Mouse (Mus musculus) gastrocnemius, postnatal 25 days (tissue): ENCODE measurements around the gene Tspoap1. TPM values are rescaled to one million over a fixed set of nuclear protein-coding genes. Genes with fewer than 3 reads are reported as not detected.

Experiments
- DNase-seq: peaks from one replicate; pipeline ENCODE4 v3.0.0; 2022
- total RNA-seq, 2 experiments: library from RNA; stranded (reverse); gene quantifications; 1 replicate in 1 of 2; 2 replicates in 1 of 2; pipeline ENCODE4 v1.2.3; 2021

Gene Tspoap1
- total RNA-seq, 2 experiments from 2014 or later, result 0.08 TPM; not detected in 1

DNA sequence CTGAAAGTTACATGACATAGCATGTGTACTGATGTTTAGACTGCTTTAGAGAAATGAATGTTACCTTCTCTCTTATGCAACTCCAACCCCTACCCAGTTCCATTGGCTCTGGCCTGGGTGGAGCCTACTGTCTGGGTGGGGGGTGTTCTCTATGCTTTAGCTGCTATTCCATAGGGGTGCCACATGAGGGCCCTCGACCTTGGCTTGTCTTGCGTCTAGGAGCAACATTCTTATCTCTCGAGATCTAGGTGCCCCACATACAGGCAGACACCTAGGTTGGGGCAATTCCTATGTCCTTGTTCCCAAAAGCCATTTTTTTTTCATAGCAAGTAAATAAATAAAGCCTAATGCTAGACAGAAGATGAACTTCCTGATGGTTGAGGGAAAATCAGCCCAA lies 734 bp upstream of the Tspoap1 start:
- no peak for DNase-seq

DNA sequence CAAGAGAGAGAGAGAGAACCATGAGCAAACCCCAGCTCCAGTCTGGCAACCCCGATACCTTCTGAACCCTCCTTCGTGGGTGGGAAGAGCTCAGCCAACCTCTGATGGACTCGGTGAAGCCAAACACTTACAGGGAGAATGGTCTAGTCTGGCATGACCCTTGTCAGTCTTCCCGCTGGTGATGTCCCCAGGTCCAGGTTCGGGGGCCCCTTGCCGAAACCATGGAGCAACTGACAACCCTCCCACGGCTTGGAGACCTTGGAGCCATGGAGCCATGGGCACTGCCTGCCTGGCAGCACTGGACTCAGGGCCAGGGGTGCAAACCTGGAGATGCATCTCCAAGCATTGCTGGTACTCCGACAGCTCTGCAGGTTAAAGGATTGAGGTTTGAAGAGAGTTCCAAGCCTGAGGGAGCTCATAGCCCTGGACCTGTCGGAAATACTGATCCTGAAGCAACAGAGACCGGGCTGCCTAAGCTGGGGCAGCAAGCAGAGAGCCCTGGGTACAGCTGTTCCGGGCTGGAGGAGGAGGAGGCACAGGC lies 910 bp downstream of the Tspoap1 start:
- no peak for DNase-seq

DNA sequence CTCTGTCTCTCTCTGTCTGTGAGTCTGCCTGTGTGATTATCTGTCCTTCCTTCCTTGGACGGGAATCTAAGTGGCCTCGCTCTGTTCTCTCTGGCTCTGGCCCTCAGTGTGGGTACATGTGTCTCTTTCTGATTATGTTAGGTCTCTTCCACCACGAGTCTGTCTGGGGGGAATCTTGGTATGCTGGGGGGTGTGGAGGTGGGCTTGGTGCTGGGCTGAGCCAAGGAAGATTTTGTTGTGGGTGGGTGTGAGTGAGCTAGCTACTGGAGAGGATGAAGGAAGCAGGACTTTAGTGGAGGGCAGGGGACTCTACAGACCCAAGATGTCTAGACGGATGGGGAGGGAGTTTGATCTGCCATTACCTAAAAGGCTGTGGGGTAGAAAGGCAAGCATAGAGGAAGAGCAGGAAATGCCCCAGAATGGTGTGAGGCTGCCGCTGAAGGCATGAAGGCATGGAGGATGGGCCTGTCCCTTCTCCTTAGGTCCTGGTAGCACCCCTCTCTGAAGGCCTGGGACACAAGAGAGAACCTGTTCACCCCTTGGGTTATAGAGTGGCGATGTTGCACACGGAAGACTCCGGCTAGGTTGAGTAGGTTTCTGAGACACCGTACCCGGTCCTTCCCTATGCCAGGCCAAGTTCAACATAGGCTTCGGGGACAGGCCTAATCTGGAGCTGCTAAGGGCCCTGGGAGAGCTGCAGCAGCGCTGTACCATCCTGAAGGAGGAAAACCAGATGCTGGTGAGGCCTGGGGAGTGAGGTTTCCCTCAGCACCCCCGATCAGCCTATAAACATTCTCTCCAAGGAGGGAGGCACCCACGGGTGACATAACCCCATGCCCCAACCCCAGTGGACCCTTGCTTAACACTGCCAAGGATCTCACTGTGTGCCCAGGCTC lies 1.7 kb downstream of the Tspoap1 start:
- DNase-seq, result no peak

DNA sequence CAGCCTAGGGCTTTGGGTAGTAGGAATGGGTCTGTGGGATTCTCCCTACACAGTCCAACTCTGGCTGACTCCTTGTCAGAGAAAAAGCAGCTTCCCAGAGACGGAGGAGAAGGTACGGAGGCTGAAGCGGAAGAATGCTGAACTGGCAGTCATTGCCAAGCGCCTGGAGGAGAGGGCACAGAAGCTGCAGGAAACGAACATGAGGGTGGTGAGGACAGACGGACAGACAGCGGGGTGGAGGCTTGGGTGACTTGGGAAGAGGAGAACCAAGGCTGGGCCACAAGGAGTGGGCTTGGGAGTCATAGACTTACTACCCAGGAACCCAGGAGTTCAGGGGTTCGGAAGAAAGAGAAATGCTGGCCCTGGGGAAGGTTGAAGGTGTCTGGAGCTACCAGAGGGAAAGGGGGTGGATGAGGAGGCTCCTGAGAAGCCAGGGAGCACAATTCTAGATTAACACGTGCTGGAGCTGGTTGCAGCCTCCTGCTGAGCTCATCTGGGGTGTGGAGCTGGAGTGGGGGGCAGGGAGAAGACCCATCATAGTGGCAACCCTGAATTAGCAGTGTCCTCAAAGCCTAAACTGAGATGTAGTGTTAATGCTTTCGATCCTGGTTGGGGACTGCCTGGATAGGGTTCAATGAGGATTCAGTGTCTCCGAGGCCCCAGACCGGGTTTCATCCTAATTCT lies 2.5 kb downstream of the Tspoap1 start:
- DNase-seq, result no peak

DNA sequence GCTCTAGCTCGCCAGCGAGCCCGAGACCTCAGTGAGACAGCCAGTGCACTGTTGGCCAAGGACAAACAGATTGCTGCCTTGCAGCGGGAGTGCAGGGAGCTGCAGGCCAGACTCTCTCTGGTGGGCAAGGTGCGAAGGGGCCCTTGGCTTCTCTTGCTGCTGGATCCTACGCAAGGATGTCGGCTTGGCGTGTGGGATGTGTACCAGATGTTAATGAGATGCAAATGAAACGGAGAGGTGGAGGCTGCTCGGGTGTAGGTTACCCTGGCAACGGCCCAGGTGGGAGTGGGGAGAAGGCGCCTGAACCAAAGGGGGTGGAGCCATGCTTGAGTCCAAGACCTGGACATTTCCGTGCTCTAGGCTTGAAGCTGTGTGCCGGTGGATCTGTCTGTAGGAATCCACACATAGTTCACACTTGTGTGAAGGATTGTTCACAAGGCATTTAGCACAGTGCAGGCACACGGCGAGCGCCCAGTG lies 3.2 kb downstream of the Tspoap1 start:
- no peak for DNase-seq

DNA sequence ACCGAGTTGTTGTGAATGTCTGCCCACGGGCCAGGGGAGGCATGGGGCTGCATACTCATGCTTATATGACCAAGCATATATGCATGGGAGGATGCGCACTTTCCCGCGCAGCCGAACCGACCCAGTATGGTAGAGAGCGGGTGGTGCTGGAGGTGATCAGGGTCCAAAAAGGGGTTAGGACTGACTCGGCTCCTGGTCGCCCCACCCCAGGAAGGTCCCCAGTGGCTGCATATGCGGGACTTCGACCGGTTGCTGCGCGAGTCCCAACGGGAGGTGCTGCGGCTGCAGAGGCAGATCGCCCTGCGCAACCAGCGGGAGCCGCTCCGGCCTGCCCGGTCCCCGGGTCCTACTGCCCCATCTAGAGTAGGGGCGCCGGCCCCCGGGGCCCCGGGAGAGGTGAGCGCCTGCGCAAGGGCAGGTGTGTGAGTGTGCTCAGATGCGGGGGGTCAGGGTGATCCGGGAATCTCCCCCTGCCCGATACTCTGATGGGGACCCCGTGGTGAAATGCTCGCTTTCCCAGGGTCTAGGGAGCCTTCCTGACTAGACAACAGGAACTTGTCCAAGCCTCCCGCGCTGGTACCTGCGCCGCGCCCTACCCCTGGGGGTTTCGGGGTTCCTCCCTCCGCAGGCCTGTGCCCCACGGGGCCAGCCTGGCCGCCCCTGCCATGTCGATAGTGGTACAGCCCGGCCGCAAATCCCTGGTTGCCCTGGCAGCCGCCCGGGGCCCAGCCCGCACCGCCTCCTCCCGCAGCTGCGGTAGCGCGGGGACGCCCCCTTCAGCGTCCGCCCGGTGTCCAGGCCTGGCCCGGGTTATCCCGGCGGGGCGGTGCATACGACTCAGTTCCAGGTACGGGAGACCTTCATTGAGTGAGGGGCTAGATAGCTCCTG lies 3.9 kb downstream of the Tspoap1 start:
- no peak for DNase-seq

DNA sequence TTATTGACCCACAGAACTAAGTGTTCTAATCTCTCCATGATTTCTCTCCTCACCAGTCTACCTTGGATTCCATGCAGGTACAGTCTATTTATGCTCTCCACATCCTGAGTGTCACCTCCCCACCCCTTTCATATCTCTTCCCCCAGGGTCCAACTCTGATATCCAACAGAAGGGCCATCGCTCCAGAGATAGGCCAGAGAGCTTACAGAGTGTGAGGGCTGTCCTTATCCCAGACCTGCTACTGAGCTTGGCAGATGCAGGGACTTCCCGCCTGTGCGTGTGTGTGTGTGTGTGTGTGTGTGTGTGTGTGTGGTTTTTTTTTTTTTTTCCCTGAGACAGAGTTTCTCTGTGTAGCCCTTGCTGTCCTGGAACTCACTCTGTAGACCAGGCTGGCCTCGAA lies 8.4 kb downstream of the Tspoap1 start:
- no peak for DNase-seq

DNA sequence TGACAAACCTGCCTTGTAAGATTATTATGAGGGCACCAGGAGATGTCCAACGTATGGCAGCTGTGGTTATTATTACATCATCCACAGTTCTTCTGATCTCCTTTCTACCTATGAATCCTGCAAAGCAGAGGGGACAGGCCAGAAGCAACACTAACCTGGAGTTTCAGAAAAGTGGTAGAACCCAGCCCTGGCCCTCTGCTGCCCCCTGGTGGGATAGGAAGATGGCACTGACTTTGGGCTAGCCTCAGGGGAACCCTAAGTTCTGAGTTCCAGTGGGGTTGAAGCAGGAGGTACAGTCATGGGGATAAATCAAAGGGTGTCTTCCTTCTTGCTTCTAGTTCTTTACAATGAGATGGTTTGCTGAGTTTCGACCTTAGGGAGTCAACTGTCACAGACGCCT lies 10.6 kb downstream of the Tspoap1 start:
- DNase-seq, result no peak

DNA sequence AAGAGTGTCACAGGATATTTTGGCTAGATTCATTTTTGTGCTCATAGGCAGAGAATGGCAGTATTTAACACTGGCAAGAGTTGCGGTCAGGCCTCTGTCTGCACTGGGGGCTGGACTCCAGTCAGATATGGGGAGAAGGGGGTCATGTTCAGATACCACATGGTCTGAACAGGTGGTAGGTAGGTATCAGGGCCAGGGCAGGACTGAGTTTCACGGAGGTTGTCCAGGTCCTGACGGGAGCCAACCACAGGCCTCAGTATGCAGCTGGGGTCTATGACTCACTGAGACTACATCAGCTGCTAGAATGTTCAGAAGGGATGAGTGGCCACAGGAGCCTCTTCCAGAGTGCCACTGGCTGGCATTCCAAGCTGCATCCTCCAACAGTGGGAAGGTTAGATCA lies 12.0 kb downstream of the Tspoap1 start:
- DNase-seq, result no peak

DNA sequence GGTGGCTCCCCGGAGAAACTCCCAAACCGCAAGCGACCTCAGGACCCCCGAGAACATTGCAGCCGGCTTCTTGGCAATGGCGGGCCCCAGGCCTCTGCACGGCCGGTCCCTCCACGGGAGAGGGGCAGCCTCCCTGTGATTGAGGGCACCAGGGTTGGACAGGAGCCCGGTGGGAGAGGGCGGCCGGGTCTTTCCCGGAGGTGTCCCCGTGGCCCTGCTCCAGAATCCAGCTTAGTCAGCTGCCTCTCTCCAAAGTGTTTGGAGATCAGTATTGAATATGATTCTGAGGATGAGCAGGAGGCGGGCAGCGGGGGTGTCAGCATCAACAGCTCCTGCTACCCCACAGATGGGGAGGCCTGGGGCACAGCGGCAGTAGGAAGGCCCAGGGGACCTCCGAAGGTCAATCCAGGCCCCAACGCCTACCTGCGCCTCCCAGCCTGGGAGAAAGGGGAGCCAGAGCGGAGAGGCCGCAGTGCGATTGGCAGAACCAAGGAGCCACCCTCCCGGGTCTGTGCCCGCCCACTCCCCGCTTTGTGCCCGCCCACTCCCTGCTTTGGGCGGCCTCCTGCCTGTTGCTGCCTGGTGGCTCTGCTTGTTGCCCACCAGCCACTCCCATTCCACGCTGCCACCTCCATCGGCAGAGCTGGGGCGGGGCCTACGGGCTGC lies 17.9 kb downstream of the Tspoap1 start:
- DNase-seq, result no peak

DNA sequence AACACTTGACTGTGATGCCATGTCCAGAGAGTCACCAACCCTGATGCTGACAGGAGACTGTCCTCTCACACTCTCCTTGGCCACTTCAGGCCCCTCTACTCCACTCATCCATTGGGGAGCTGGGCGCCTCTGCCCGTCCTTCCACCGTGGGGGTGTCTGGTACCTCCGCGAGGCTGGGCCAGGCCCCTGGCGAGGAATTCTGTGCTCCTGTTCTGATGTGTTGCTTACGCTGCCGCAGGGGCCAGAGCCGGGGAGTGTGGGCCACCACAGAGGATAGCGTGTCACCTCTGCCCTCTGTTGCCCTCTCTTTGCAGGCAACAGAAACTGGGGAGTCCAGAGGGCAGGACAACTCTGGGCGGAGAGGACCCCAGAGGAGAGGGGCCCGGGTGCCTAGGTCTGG lies 18.6 kb downstream of the Tspoap1 start:
- DNase-seq, result no peak

DNA sequence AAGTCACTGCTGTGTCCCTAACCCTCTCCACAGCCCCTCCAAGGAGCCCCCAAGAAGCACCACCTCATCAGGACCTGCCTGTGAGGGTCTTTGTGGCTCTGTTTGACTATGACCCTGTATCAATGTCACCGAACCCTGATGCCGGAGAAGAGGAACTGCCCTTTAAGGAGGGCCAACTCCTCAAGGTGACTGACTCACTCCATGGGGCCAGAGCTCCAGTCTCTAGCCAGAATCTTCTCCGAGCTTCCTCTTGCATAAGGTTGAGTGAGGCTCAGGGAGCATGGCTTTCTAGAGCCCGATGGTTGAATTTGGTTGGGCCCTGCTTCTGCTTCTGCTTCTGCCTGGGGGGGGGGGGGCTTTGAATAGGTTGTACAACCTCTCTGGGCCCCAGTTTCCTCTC lies 19.1 kb downstream of the Tspoap1 start:
- no peak for DNase-seq

DNA sequence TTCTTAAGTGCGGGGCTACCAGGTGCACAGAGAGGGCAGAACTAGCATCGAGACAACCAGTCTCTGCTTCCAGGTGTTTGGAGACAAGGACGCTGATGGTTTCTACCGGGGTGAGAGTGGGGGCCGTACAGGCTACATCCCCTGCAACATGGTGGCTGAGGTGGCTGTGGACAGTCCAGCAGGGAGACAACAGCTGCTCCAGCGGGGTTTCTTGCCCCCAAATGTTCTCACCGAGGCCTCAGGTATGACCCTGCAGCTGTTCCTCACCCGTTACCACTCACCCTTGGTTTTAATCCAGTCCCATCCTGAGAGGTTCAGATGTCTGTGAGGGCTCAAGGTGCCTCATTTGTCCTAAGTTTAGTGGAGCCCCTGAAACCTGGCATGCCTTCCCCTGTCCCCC lies 19.8 kb downstream of the Tspoap1 start:
- DNase-seq, result no peak

DNA sequence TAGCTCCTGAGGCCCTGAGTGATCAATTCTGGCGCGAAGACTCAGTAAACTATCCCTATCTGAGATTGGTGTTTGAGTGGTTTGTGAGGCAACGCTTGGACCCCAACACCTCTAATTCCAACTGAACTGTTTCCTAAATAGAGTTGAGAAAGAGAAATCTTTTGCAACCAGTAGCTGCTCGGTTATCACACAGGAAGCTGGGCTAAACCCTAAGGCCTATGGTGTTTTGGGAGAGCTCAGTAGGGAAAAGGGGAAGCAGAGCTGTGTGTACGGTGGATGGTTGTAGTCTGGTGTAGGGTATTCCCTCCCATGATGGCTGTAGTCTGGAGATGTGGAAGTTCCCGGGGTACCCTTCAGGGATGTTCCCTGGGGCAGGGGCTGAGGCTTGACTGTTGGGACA lies 29.7 kb downstream of the Tspoap1 start:
- no peak for DNase-seq

DNA sequence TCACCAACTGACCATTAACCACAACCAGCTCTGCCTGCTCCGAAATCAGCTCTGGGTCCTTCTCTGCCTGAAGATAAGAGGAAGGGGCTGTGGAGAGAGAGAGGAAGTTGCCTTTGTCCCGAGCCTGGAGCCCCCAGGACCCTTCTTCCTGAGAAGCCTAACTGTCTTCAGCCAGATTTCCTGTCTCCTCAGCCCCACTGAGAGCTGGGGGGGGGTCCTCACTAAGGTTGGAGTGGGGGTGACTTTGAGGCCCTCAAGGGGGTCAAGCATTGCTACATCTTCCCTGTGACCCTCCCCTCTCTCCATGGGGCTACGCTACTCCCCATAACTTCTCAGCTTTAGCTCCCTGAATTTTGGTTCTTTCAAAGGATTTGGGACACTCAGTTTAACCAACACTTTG lies 33.1 kb downstream of the Tspoap1 start, which contains the start of gene Mpo:
Gene Mpo, plus strand, starts transcription at position 122 of the 400 bp plus-strand sequence.
- no peak for DNase-seq

DNA sequence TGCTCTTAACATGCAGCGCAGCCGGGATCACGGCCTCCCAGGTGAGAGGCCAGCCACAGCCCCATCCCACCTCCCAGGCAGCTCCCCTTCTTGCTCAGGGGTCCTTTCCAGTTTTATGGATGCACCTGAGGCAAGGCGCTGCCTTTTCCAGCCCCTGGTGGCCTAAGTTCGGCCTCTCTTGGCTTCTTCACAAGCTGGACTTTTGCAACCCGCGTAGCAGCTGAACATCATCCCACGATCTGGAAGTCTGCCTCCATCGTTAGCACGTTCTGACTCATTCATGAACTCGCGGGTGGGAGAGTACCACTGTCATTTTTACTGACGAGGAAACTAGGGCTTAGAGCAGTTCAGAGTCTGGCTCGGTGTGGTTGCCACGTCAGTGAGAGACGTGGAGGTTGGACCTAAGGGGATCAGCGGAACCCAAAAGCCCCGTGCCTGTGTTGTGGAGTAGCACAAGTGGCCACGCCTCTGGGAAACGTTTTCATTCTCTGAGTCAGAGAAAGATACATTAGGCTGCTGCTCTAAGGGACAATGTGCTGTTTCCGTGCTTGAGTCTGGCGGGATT lies 41.5 kb downstream of the Tspoap1 start:
- DNase-seq, result peak; percentile 24

DNA sequence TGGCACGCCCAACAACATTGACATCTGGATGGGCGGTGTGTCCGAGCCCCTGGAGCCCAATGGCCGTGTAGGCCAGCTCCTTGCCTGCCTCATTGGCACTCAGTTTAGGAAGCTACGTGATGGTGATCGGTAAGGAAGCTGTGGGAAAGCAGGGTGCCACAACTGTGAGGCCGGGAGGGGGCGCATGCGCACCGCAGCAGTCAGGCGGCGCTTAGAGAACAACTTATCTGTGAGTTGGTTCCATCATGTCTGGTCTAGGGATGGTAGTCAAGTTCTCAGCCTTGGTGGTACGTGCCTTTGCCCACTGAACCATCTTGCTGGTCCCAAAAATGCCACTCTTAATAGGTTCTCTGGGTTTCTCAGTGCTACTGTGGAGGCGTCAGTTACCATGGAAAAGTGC lies 42.3 kb downstream of the Tspoap1 start:
- no peak for DNase-seq

DNA sequence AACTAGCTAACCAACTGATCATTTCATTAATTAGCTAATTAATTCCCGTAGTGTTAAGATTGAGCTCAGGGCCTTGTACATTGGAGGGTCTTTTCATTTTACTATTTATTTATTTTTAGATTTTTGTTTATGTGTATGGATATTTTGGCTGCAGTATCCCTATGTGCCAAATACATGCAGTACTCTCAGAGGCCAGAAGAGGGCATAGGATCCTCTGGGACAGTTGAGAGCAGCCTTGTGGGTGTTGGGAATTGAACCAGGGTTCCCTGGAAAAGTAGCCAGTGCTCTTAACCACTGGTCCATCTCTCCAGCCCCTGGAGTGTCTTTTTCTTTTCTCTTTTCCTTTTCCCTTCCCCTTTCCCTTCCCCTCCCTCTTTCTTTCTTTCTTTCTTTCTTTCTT lies 45.1 kb downstream of the Tspoap1 start:
- DNase-seq, result no peak

DNA sequence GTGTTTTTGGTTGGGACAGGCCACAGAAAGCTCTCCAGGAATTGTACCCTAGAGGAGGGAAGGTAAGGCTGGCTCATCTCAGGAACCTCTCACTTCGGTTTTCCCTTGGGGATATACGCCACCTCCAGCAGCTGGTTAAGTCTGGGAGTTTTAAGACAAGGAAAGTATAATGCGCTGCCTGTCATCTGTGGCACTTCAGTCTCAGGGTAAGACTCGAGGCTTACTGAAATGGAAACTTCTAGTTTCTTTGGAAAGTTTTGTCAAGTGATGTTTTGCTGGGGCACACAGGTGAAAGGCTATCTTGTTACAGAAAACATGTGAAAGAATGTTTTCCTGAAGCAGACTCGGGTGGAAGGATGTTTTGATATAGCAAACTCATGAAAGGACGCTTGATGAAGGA lies 47.1 kb downstream of the Tspoap1 start:
- DNase-seq, result no peak

DNA sequence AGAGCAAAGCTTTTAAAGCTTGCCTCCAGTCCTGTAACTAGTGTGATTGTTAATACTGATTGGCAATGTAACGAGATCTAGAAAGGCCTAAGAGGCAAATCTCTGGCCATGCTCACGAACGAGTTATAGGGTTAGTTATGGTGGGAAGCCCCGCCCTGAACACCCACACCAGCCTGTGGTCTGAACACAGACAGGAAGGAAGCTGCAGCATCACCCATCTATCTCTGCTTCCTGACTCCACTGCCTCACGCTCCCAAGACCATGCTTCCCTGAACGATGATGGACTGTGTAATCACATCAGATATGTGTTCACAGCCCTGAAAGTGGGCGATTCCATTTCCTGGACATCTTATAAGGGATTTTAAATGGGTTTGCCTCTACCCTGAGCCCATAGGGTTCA lies 47.9 kb downstream of the Tspoap1 start:
- no peak for DNase-seq

DNA sequence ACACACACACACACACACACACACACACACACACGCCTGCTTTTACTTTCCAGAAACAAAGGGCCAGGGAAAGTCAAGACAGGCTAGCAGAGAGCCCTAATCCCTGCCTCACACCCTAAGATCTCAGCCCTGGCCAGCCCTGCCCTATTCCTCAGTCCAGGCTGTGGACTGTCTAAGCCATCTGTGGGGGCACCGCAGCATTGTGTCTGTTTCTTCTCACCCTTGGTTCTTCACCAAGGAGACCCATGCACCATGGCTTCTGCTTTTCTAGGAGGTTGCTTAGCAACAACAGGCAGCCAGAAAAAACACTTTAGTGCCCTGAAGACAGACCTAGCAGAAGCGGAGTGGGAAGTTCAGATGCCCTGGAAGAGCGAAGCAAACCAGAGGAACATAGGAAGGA lies 51.1 kb downstream of the Tspoap1 start:
- no peak for DNase-seq
